8 mouse cellular contexts compared by ENCODE assay signal in genomic region chr4:32303674-32304073, GRCm38 (mm10).
A peak's percentile ranks its signal among the peaks of the same experiment; 100 is the strongest.
DNase-seq lines count a peak whose midpoint lies in the region; ATAC-seq and TF ChIP-seq lines count a peak whose summit lies in the region.

No protein-coding gene starts in this region.

- H3K36me3 ChIP-seq in forebrain, postnatal 0 days (ENCODE audit: insufficient read depth): no peaks in the 10 kb centered on the region
- no peaks in the 10 kb centered on the region for H3K36me3 ChIP-seq in liver, embryonic 14.5 days (replicated peaks; ENCODE audit: control insufficient read depth, insufficient read depth, low read depth)
- H3K36me3 ChIP-seq in neural tube, embryonic 13.5 days: no peaks in the 10 kb centered on the region

- no peak for TF ChIP-seq POLR2A in cerebellum, adult 2 months (IDR thresholded peaks at IDR 0.05; ENCODE audit: borderline replicate concordance, insufficient read depth, low read length)

- ATAC-seq in forebrain, postnatal 0 days: peak; percentile 87
- peak; percentile 27; the same call in 1 of the 2 replicates for ATAC-seq in liver, embryonic 14.5 days (ENCODE audit: insufficient read depth)
- peak; percentile 86 for ATAC-seq in neural tube, embryonic 13.5 days (ENCODE audit: low read depth)

- H3K4me1 ChIP-seq in cerebellum, adult 2 months (ENCODE audit: control insufficient read depth, insufficient read depth, low read length): peaks cover 33% of the 10 kb centered on the region
- H3K4me1 ChIP-seq in forebrain, postnatal 0 days (ENCODE audit: insufficient read depth): peaks cover 29% of the 10 kb centered on the region
- peaks cover 0 to 39% of the 10 kb centered on the region in 2 experiments; a peak in 2 of 4 replicates for H3K4me1 ChIP-seq in liver, embryonic 14.5 days (replicated peaks; ENCODE audit: control insufficient read depth in 2 of 2, insufficient read depth in 2 of 2, low read length in 1 of 2)
- peaks cover 81% of the 10 kb centered on the region for H3K4me1 ChIP-seq in neural tube, embryonic 13.5 days (replicated peaks)

- H3K27me3 ChIP-seq in cerebellum, adult 2 months (ENCODE audit: control insufficient read depth, insufficient read depth, low read length): no peaks in the 10 kb centered on the region
- no peaks in the 10 kb centered on the region for H3K27me3 ChIP-seq in forebrain, postnatal 0 days (ENCODE audit: insufficient read depth, low read length)
- no peaks in the 10 kb centered on the region for H3K27me3 ChIP-seq in liver, embryonic 14.5 days (ENCODE audit: control insufficient read depth, insufficient read depth, low read length)
- H3K27me3 ChIP-seq in neural tube, embryonic 13.5 days: no peaks in the 10 kb centered on the region

- peak; percentile 15 to 22 for DNase-seq in B cell, adult 2 months
- peak; percentile 95 to 99 for DNase-seq in cerebellum, adult 2 months
- peak; percentile 96 for DNase-seq in forebrain, postnatal 0 days
- DNase-seq in heart, postnatal 14 days: peak; percentile 93 to 95
- DNase-seq in large intestine, adult 2 months (ENCODE audit: low read depth, low spot score): peak; percentile 48
- DNase-seq in liver, embryonic 14.5 days (ENCODE audit: low read depth in 3 of 3, low spot score in 3 of 3): no peak
- peak; percentile 56 for DNase-seq in urinary bladder, postnatal 10 days (ENCODE audit: low spot score)

- no peak for TF ChIP-seq CTCF in cerebellum, adult 2 months (IDR thresholded peaks at IDR 0.05; ENCODE audit: borderline replicate concordance, insufficient read depth, low read depth, low read length)
- no peak for TF ChIP-seq CTCF in forebrain, postnatal 0 days (IDR thresholded peaks at IDR 0.05; ENCODE audit: low read depth)
- no peak for TF ChIP-seq CTCF in liver, embryonic 14.5 days (IDR thresholded peaks at IDR 0.05; ENCODE audit: low read depth)

- H3K9ac ChIP-seq in forebrain, postnatal 0 days: no peak overlapping the region; the same call in 1 of the 2 replicates
- 0 out of 2 replicates have a peak overlapping the region, but pooled peaks have one; percentile 3 for H3K9ac ChIP-seq in liver, embryonic 14.5 days (replicated peaks)
- H3K9ac ChIP-seq in neural tube, embryonic 13.5 days: peak overlapping the region; percentile 57

- intact Hi-C loops in heart, postnatal 14 days (cut with DNase I): loop anchor here (2.0 to 5.0 kb wide), 2 partner anchors 84 to 203 kb away; no protein-coding TSS in a partner anchor

- 1% methylated on average over 8 of the region's 8 CpGs for WGBS in cerebellum, adult 2 months
- 6% methylated on average over 8 of the region's 8 CpGs for WGBS in forebrain, postnatal 0 days
- WGBS in large intestine, adult 2 months: 5% methylated on average over 8 of the region's 8 CpGs
- WGBS in liver, embryonic 14.5 days (ENCODE audit: insufficient replicate concordance): 3% methylated on average over 8 of the region's 8 CpGs
- 2% methylated on average over 8 of the region's 8 CpGs for whole genome bisulfite sequencing in neural tube, embryonic 13.5 days

- TF ChIP-seq EP300 in liver, embryonic 14.5 days (IDR thresholded peaks at IDR 0.05; ENCODE audit: low read depth): no peak

- H3K9me3 ChIP-seq in forebrain, postnatal 0 days (ENCODE audit: low read length): no peaks in the 10 kb centered on the region
- no peaks in the 10 kb centered on the region for H3K9me3 ChIP-seq in liver, embryonic 14.5 days (ENCODE audit: control insufficient read depth, low read length)
- no peaks in the 10 kb centered on the region for H3K9me3 ChIP-seq in neural tube, embryonic 13.5 days

- H3K4me3 ChIP-seq in cerebellum, adult 2 months (replicated peaks; ENCODE audit: insufficient read depth, low read depth, low read length): peak overlapping the region; percentile 24
- no peak overlapping the region for H3K4me3 ChIP-seq in forebrain, postnatal 0 days (ENCODE audit: low read depth, low read length)
- no peak overlapping the region for H3K4me3 ChIP-seq in liver, embryonic 14.5 days (ENCODE audit: insufficient read depth in 1 of 2, low read depth in 2 of 2, low read length in 2 of 2)
- no peak overlapping the region for H3K4me3 ChIP-seq in neural tube, embryonic 13.5 days

- peak overlapping the region; percentile 85 for H3K27ac ChIP-seq in cerebellum, adult 2 months (ENCODE audit: insufficient read depth, low read length)
- peak overlapping the region; percentile 87 for H3K27ac ChIP-seq in forebrain, postnatal 0 days (ENCODE audit: low read depth, low read length)
- no peak overlapping the region for H3K27ac ChIP-seq in liver, embryonic 14.5 days
- peak overlapping the region; percentile 91 for H3K27ac ChIP-seq in neural tube, embryonic 13.5 days (replicated peaks)

- H3K4me2 ChIP-seq in forebrain, postnatal 0 days (ENCODE audit: low read depth): peak overlapping the region; percentile 27; the same call in 1 of the 2 replicates
- peak overlapping the region; percentile 24 for H3K4me2 ChIP-seq in liver, embryonic 14.5 days (ENCODE audit: low read depth)
- peak overlapping the region; percentile 44 for H3K4me2 ChIP-seq in neural tube, embryonic 13.5 days

Comparison
In these comparisons a context has a peak if more than half of its experiments do, and no peak if none do; other contexts are left out.
1. DNase-seq: peak in B cell, adult 2 months (2 of 2), cerebellum, adult 2 months (2 of 2), forebrain, postnatal 0 days (single experiment), heart, postnatal 14 days (2 of 2), large intestine, adult 2 months (single experiment) and urinary bladder, postnatal 10 days (single experiment); none in liver, embryonic 14.5 days (0 of 3).
2. ATAC-seq: peak in every context shown above with its lines; median percentile 87 in forebrain, postnatal 0 days; 86 in neural tube, embryonic 13.5 days; 27 in liver, embryonic 14.5 days.
3. Peak in every context shown above with its lines, with median percentiles within 50 percentile points of each other: H3K4me2 ChIP-seq.